Mouse (Mus musculus) cerebellum, adult 11-12 months (tissue): ENCODE data around the gene Mapk3.
"Not testable (repeated sequence)": the region's sequence is repeated elsewhere in the genome, so short reads cannot be mapped to it uniquely, and the experiment has no call there.

ENCODE experiments used
- DNase-seq: peaks from one replicate; pipeline ENCODE4 v3.0.0; 2022

Gene Mapk3

GRCm38 (mm10) chr7:126759050-126759671 lies at the start of gene Mapk3:
Gene Mapk3, plus strand, starts transcription at chr7:126759601.
- DNase-seq = peak; percentile 92

DNA sequence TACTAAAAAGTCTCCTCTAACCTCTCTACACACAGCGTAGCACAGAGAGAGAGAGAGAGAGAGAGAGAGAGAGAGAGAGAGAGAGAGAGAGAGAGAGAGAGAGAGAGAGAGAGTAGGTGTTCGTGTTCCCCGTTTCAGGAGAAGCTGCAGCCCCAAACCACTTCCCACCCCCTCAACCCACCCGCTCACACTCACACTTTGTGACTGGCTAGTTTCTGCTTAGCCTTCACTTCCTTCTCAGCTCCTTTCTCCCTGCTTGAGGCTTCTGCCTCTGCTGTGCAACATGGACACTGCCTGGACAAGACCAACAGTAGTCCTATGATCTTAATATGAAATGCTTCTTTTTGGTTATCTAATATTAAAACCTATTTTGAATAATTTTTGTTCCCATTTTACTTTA lies 49.1 kb upstream of the Mapk3 start:
- no peak for DNase-seq

DNA sequence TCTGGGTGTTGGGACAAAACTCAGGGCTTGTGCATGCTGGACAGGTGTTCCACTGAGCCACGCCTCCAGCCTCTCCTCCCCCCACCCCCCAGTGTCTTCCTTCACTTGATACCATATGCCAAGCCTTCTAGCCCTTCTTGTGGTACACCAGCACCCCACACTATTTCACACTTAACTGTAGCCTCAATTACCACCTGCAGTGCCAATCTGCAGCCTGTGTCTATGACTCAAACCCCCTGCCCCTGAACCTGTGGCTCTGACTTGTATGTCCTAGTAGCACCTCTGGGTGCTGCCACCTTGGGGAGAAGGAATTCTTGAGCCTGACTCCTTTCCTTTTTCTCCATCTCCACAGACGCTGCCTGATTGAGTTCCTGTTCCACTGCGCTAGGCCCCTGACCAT lies 47.5 kb upstream of the Mapk3 start:
- no peak for DNase-seq

DNA sequence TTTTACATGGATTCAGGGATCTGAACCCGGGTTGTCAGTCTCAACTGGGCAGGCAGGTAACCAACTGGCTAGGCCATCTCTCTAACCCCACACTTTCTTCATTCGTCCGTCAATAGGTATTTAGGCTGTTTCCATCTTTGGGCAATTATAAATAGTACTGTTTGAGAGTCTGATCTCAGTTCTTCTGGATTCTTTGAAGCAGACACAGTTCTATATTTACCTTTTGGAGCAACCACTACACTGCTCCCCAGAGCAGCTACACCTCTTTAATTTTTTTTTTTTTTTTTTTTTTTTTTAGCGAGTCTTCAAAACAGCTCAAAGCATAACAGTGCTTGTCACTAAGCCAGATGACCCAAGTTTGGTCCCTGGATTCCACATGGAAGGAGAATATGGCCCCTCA lies 43.7 kb upstream of the Mapk3 start:
- DNase-seq = no peak

GRCm38 (mm10) chr7:126717566-126717965 lies 41.8 kb upstream of the Mapk3 start:
- no peak for DNase-seq

DNA sequence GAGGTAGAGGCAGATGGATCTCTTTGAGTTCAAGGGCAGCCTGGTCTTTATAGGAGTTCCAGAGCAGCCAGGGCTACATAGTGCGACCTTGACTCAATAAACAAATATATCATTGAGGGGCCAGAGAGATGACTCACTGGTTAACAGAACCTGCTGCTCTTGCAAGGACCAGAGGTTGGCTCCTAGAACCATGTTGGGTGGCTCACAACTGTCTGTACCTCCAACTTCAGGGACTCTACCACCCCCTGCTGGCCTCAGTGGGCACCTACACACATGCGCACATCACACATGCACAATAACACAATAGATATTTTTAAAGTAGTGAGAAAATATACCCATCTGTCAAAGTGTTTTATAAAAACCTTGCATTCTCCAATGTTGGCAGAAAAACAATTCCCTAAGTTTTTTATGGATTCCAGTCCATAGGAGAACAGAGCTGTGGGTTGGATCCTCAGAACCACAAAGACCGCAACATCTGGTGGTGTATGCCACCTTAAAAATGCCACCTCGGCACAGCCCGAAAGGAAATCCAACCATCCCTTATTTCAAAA lies 40.5 kb upstream of the Mapk3 start:
- DNase-seq = no peak

DNA sequence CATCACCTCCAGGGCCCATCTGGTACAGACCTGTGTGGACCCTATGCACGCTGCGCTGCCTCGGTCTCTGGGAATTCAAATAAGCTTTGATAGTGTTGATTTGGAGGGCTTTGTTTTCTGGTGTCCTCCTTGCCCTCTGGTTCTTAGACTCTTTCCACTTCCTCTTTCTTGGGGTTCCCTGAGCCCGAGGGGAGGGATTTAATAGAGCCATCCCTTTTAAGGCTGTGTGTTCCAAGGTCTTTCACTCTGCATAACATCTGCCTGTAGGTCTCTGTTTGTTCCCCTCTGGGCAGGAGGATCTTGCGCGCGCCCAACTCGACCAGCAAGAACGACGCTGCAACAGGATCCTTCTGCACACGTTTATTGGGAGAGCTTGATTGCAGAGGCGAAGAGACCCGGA lies 37.8 kb upstream of the Mapk3 start:
- no peak for DNase-seq

DNA sequence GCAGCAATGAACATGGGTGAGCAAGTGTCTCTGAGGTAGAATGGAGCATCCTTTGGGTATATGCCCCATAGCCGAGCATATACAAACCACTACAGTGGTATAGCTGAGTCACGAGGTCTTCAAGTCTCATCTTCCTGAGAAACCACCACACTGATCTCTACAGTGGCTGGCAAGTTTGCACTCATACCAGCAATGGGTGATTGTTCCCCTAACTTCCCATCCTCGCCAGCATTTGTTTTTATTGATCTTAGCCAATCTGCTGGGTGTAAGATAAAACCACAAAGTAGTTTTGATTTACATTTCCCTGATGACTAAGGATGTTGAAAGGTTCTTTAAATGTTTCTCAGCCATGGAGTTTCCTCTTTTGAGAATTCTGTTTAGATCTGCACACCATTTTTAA lies 34.3 kb upstream of the Mapk3 start:
- no peak for DNase-seq

DNA sequence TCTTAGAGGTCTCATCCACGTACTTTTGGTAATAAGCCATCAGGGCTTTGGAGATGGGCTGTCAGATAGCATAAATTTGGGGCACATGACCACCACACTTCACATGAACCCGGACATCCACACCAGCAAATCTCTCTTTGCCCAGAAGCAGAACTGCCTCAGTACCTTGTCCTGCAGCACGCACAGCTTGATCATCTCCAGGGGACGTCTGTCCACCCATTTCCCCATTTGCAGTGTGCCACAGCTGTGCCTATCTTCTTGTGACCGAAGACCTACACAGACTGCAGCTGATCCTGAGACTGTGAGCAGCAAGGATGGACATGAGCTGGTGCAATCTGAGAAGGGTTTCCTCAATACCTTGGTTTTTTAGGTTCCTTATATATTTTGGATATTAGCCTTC lies 33.7 kb upstream of the Mapk3 start:
- no peak for DNase-seq

DNA sequence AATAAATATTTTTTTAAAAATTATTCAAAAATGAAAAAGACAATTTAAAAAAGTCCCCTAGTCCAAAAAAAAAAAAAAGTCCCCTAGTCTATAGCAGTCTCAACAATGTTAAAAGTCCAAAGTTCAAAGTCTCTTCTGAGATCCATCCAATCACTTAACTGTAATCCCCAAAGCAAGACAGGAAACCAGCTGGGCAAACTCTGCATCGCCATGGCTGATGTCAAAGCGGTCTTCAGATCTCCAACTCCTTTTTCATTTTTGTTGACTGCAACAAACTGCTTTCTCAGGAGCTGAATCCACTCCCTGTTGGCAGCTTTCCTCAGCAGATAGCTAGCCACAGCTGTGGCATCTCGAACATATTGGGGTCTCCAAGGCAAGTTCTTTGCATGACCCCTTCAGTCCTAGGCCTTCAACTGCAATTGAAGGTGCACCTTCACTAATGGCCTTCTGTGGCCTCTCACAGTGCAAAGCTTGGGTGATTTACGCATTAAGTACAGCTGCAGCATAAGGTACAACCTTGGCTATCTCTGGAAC lies 29.1 kb upstream of the Mapk3 start:
- not testable (repeated sequence) for DNase-seq

- DNase-seq = no peak
Observed at GRCm38 (mm10) chr7:126736122-126736521, 23.3 kb upstream of the Mapk3 start.

GRCm38 (mm10) chr7:126739551-126739950 lies 19.9 kb upstream of the Mapk3 start:
- DNase-seq = no peak

DNA sequence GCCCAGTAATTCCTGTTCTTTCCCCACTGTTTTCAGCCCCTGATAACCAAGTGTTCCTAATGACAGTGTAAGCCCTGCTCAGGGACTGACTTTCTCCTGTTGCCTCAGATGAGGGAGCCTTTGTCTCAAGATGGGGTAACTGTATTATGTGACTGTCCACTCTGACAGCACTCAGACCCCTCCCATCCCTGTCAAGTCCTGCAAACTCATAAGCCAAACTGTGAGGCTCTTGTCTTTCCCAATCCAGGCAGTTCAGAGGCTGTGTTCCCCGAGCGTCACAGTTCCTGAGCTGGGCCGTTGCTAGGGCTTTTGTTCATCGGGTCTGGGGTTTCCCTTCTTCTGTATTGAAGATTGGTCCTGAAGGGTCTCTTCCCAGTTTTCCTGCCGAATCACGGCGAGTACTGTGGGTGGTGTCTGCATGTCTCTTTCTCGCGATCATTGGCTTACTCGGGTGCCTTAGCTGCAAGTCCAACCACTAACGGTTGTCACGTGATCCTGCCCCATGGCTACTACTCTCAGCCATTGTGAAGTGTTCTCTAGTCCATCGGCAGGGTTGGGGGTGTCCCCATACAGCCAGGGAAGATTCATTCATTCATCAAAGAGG lies 19.2 kb upstream of the Mapk3 start:
- no peak for DNase-seq

- DNase-seq = no peak
Observed at GRCm38 (mm10) chr7:126740977-126741376, 18.4 kb upstream of the Mapk3 start.

GRCm38 (mm10) chr7:126741452-126741851 lies 17.9 kb upstream of the Mapk3 start:
- no peak for DNase-seq

DNA sequence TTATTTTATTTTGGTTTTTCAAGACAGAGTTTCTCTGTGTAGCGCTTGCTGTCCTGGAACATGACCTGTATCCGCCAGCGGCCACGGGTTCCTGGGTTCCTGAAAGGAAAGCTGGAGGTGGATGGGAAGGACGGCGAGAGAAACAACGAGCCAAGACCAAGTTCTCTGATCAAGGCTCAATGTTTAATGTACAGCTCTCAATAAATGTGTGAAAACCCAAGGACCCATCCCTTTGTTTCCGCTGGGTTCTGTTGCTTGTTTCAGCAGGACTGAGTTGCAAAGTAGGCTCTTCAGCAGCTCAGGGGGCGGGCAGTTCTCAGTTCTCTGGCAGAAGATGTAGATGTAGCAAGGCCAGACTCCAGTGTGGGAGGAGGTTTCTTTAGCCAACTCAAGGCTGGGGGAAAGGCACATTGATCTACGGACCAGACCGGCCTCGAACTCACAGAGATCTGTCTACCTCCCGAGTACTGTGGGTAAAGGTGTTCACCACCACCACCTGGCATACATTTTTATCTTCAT lies 17.4 kb upstream of the Mapk3 start:
- no peak for DNase-seq

DNA sequence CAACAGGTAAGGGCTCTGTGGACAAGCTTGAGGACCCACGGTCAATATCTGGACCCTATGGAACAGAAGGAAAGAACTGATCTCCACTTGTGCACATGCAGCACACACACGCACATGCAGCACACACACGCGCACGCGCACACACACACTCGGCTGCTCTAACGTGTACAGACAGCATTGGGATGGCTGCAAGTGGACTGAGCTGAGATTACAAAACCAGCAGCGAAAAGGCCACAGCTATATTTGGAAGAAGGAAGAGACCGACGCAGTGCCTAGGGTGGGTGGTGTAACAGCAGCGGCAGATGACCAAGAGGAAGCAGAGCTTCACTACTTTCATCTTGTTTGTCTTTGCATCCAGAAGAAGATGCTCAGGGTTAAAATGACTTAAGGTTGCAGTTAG lies 13.3 kb upstream of the Mapk3 start:
- DNase-seq = no peak

DNA sequence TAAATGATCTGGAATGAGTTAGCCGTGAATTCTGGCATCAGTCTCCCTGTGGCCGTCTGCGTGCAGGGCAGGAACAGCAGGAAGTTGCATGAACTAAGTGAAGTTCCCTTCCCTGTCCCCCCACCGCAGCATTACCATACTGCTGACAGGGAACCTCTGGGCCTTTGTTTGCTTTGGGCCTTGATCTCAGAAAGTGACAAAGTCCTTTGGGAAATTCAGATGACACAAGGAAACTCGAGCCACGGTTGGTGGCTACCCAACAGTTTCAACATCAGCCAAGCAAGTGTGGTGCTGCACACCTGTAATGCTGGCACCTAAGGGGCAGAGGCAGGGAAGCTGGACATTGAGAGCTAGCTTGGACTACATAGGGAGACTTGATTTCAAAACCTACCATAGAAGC lies 12.6 kb upstream of the Mapk3 start:
- DNase-seq = no peak

DNA sequence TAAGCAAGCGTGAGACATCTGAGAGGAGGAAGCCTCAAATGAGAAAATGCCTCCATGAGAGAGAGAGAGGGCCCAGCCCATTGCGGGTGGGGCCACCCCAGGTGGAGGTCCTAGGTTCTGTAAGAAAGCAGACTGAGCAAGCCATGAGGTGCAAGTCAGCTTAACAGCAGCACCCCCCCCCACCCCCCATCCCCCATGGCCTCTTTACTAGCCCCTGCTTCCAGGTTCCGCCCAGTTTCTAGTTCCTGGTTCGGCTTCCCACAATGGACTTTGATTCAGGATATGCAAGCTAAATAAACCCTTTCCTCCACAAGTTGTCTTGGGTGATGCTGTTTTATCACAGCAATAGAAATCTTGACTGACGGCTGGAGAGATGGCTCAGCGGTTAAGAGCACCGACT lies 10.6 kb upstream of the Mapk3 start:
- DNase-seq = no peak

DNA sequence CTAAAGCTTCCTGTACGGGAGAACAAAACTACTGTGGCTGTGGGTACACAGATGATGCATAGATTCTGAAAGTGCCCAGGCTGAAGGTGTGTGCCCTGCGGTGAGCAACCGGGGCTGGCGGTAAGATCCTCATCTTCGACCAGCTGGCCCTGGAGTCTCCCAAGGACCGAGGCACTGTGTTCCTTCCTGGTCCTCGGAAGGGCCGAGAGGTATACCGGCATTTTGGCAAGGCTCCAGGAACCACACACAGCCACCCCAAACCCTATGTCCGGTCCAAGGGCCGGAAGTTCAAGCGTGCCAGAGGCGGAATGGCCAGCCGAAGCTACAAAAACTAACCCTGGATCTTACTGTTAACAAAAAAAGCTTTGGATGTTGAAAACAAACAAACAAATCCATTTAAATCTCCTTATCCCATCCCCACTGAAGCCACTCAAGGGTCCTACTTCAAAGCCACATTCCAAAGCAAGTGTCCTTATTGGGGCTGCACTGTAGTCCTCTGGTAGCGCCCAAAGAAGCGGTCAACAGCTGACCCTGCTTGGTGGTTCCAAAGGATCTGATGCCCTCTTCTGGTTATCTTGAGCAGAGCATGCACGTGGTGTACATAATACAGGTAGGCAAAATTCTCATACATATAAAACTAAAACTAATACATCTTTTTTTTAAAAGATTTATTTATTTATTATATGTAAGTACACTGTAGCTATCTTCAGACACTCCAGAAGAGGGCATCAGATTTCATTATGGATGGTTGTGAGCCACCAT lies 9.6 kb upstream of the Mapk3 start:
- DNase-seq = no peak

- peak; percentile 75 for DNase-seq
Observed at GRCm38 (mm10) chr7:126754866-126755265, 4.5 kb upstream of the Mapk3 start.

GRCm38 (mm10) chr7:126758539-126758938 lies 862 bp upstream of the Mapk3 start:
- peak; percentile 56 for DNase-seq

DNA sequence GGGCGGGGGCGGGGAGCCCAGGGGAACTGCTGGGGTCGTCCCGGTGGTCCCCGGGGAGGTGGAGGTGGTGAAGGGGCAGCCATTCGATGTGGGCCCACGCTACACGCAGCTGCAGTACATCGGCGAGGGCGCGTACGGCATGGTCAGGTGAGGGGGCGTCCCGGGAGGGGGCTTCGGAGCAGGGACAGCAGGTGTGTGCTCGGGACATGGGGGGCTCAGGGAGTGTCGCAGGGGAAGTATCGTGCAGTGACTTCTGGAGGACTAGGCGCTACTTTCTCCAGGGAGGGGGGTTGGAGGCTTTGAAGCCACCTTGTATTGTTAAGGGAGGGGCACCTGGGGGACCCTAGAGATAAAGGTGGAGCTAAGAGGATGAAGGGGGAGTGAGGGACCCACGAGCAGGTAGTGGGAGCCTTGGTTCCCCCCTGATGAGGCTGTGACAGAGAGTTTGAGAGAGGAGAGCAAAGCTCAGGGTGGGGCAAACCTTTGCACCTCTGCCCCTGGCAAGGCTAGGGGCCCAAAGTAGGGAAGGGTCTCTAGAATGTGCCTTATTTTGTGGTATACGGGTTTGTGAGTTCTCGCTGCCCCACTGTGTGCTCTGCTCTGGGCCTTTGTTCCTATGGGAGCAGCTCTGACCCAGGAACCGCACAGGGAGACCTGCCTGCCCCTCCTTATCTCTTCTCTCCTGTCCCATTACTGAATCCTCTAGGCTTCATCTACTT lies 430 bp downstream of the Mapk3 start:
- peak; percentile 83 for DNase-seq
